In genomic region chr5:78017523-78017922, GRCm38 (mm10) we compare ENCODE assay signal across 18 mouse cellular contexts.
DNase-seq lines count a peak whose midpoint lies in the region; ATAC-seq and TF ChIP-seq lines count a peak whose summit lies in the region.
"Had no signal": no experiment of that assay in that cellular context is flagged by ENCODE, and none has a peak within 500 bp of the region (broad histone marks: within the 10 kb centered on the region; RNA-seq: fewer than 3 reads in every experiment).

No protein-coding gene starts in this region.

- H3K9ac ChIP-seq in midbrain, embryonic 14.5 days (replicated peaks; ENCODE audit: low read length): no peak overlapping the region
- H3K9ac ChIP-seq in midbrain, embryonic 16.5 days (ENCODE audit: low read depth, low read length): no peak overlapping the region
- H3K9ac ChIP-seq in midbrain, embryonic 11.5 days (ENCODE audit: low read length): no peak overlapping the region
- H3K9ac ChIP-seq in midbrain, postnatal 0 days (replicated peaks; ENCODE audit: low read length, poor library complexity, severe bottlenecking): no peak overlapping the region
- H3K9ac ChIP-seq: embryonic facial prominence, embryonic 12.5 days; forebrain, embryonic 13.5 days; forebrain, embryonic 15.5 days had no signal

- no peak for TF ChIP-seq CTCF in midbrain, postnatal 0 days (IDR thresholded peaks at IDR 0.05)

- WGBS in midbrain, embryonic 14.5 days: 70% methylated on average over 4 of the region's 4 CpGs
- WGBS in midbrain, embryonic 10.5 days: 86% methylated on average over 4 of the region's 4 CpGs
- 71% methylated on average over 4 of the region's 4 CpGs for WGBS in midbrain, embryonic 16.5 days
- 92% methylated on average over 4 of the region's 4 CpGs for whole genome bisulfite sequencing in midbrain, embryonic 11.5 days
- 52% methylated on average over 4 of the region's 4 CpGs for WGBS in midbrain, postnatal 0 days

- peak; percentile 39 for DNase-seq in midbrain, embryonic 14.5 days
- no peak for DNase-seq in midbrain, embryonic 10.5 days (ENCODE audit: low spot score)
- no peak for DNase-seq in midbrain, embryonic 11.5 days (ENCODE audit: low spot score, missing footprints)
- peak; percentile 5 for DNase-seq in midbrain, postnatal 0 days (ENCODE audit: low spot score)
- DNase-seq in cerebellum, postnatal 14 days: no peak
- DNase-seq: adrenal gland, adult 2 months; adrenal gland, postnatal 10 days; adrenal gland, postnatal 25 days; cerebellum, adult 11 months; cerebellum, adult 18-20 months; cerebellum, adult 8-10 months; cerebellum, adult 9-11 months; cerebellum, postnatal 25 days had no signal

- H3K27me3 ChIP-seq in midbrain, embryonic 14.5 days (ENCODE audit: control insufficient read depth, insufficient read depth, low read length): no peaks in the 10 kb centered on the region
- no peaks in the 10 kb centered on the region for H3K27me3 ChIP-seq in midbrain, embryonic 10.5 days (ENCODE audit: low read depth, poor library complexity, severe bottlenecking)
- no peaks in the 10 kb centered on the region for H3K27me3 ChIP-seq in midbrain, embryonic 16.5 days (ENCODE audit: control insufficient read depth, insufficient read depth, low read depth, low read length)
- no peaks in the 10 kb centered on the region for H3K27me3 ChIP-seq in midbrain, embryonic 11.5 days (ENCODE audit: control insufficient read depth, insufficient read depth, low read length)
- H3K27me3 ChIP-seq in midbrain, postnatal 0 days (ENCODE audit: insufficient read depth, low read length): no peaks in the 10 kb centered on the region
- H3K27me3 ChIP-seq: embryonic facial prominence, embryonic 12.5 days; forebrain, embryonic 13.5 days; forebrain, embryonic 15.5 days had no signal

- no peak for ATAC-seq in midbrain, embryonic 14.5 days (ENCODE audit: low FRiP score, low TSS enrichment)
- peak; percentile 89 for ATAC-seq in midbrain, embryonic 16.5 days
- ATAC-seq in midbrain, embryonic 11.5 days (ENCODE audit: low FRiP score): no peak
- ATAC-seq in midbrain, postnatal 0 days (ENCODE audit: low FRiP score): peak; percentile 76; the same call in 1 of the 2 replicates
- ATAC-seq: forebrain, embryonic 13.5 days; forebrain, embryonic 15.5 days had no signal

- no peak overlapping the region for H3K27ac ChIP-seq in midbrain, embryonic 14.5 days (replicated peaks; ENCODE audit: low read depth, low read length)
- no peak overlapping the region for H3K27ac ChIP-seq in midbrain, embryonic 10.5 days (replicated peaks)
- no peak overlapping the region for H3K27ac ChIP-seq in midbrain, embryonic 16.5 days (ENCODE audit: low read length)
- H3K27ac ChIP-seq in midbrain, embryonic 11.5 days (ENCODE audit: low read depth, low read length): no peak overlapping the region
- no peak overlapping the region for H3K27ac ChIP-seq in midbrain, postnatal 0 days (ENCODE audit: low read depth, low read length)
- H3K27ac ChIP-seq: embryonic facial prominence, embryonic 10.5 days; embryonic facial prominence, embryonic 12.5 days; forebrain, embryonic 13.5 days; forebrain, embryonic 15.5 days had no signal

- no peaks in the 10 kb centered on the region for H3K36me3 ChIP-seq in midbrain, embryonic 14.5 days (ENCODE audit: control insufficient read depth, insufficient read depth, low read length)
- H3K36me3 ChIP-seq in midbrain, embryonic 10.5 days: no peaks in the 10 kb centered on the region
- H3K36me3 ChIP-seq in midbrain, embryonic 16.5 days (ENCODE audit: control insufficient read depth, insufficient read depth, low read length): no peaks in the 10 kb centered on the region
- no peaks in the 10 kb centered on the region for H3K36me3 ChIP-seq in midbrain, embryonic 11.5 days (ENCODE audit: control insufficient read depth, insufficient read depth, low read length)
- no peaks in the 10 kb centered on the region for H3K36me3 ChIP-seq in midbrain, postnatal 0 days (ENCODE audit: insufficient read depth, low read length)
- H3K36me3 ChIP-seq: embryonic facial prominence, embryonic 10.5 days; embryonic facial prominence, embryonic 12.5 days; forebrain, embryonic 15.5 days had no signal

- no peaks in the 10 kb centered on the region for H3K9me3 ChIP-seq in midbrain, embryonic 14.5 days (ENCODE audit: control insufficient read depth, low read length)
- no peaks in the 10 kb centered on the region for H3K9me3 ChIP-seq in midbrain, embryonic 10.5 days (replicated peaks)
- no peaks in the 10 kb centered on the region for H3K9me3 ChIP-seq in midbrain, embryonic 16.5 days (replicated peaks; ENCODE audit: control insufficient read depth, low read length, poor library complexity, severe bottlenecking)
- H3K9me3 ChIP-seq in midbrain, embryonic 11.5 days (ENCODE audit: control insufficient read depth, low read length): no peaks in the 10 kb centered on the region
- H3K9me3 ChIP-seq in midbrain, postnatal 0 days (ENCODE audit: low read length): no peaks in the 10 kb centered on the region
- H3K9me3 ChIP-seq: embryonic facial prominence, embryonic 10.5 days; embryonic facial prominence, embryonic 12.5 days; forebrain, embryonic 13.5 days; forebrain, embryonic 15.5 days had no signal

- H3K4me2 ChIP-seq in midbrain, embryonic 14.5 days (ENCODE audit: low read length): no peak overlapping the region
- H3K4me2 ChIP-seq in midbrain, embryonic 16.5 days (ENCODE audit: low read length): no peak overlapping the region
- H3K4me2 ChIP-seq in midbrain, embryonic 11.5 days: no peak overlapping the region
- H3K4me2 ChIP-seq in midbrain, postnatal 0 days (ENCODE audit: low read depth, low read length, poor library complexity, severe bottlenecking): no peak overlapping the region
- H3K4me2 ChIP-seq: embryonic facial prominence, embryonic 12.5 days; forebrain, embryonic 13.5 days; forebrain, embryonic 15.5 days had no signal

- H3K4me1 ChIP-seq in midbrain, embryonic 14.5 days (ENCODE audit: control insufficient read depth, insufficient read depth, low read length): no peaks in the 10 kb centered on the region
- no peaks in the 10 kb centered on the region for H3K4me1 ChIP-seq in midbrain, embryonic 10.5 days
- no peaks in the 10 kb centered on the region for H3K4me1 ChIP-seq in midbrain, embryonic 16.5 days (ENCODE audit: control insufficient read depth, insufficient read depth, low read length)
- H3K4me1 ChIP-seq in midbrain, embryonic 11.5 days (ENCODE audit: control insufficient read depth, insufficient read depth, low read length): no peaks in the 10 kb centered on the region
- H3K4me1 ChIP-seq in midbrain, postnatal 0 days (ENCODE audit: insufficient read depth, low read length): no peaks in the 10 kb centered on the region
- H3K4me1 ChIP-seq: embryonic facial prominence, embryonic 10.5 days; embryonic facial prominence, embryonic 12.5 days; forebrain, embryonic 13.5 days; forebrain, embryonic 15.5 days had no signal

- H3K4me3 ChIP-seq in midbrain, embryonic 14.5 days (replicated peaks; ENCODE audit: low read depth, low read length): no peak overlapping the region
- no peak overlapping the region for H3K4me3 ChIP-seq in midbrain, embryonic 10.5 days
- no peak overlapping the region for H3K4me3 ChIP-seq in midbrain, embryonic 16.5 days (ENCODE audit: low read depth, low read length)
- no peak overlapping the region for H3K4me3 ChIP-seq in midbrain, embryonic 11.5 days (ENCODE audit: low read depth, low read length)
- no peak overlapping the region for H3K4me3 ChIP-seq in midbrain, postnatal 0 days (ENCODE audit: low read depth, low read length)
- H3K4me3 ChIP-seq: embryonic facial prominence, embryonic 10.5 days; embryonic facial prominence, embryonic 12.5 days; forebrain, embryonic 13.5 days; forebrain, embryonic 15.5 days had no signal

Comparison
In these comparisons a context has a peak if more than half of its experiments do, and no peak if none do; other contexts are left out.
1. ATAC-seq: peak in midbrain, embryonic 16.5 days (single experiment) and midbrain, postnatal 0 days (single experiment); none in midbrain, embryonic 14.5 days (single experiment) and midbrain, embryonic 11.5 days (single experiment).
2. DNase-seq: peak in midbrain, embryonic 14.5 days (single experiment) and midbrain, postnatal 0 days (single experiment); none in midbrain, embryonic 10.5 days (single experiment), midbrain, embryonic 11.5 days (single experiment) and cerebellum, postnatal 14 days (0 of 2).